Mouse (Mus musculus) retina, postnatal 1 day (tissue): Measurements from ENCODE around the gene Nr1d1.

Source experiments
- DNase-seq: peaks from one replicate; pipeline ENCODE4 v3.0.0-alpha.2; 2012

The Nr1d1 gene

GRCm38 (mm10) chr11:98787691-98788090, 12.6 kb upstream of the Nr1d1 start:
- DNase-seq = no peak

GRCm38 (mm10) chr11:98787229-98787628, 12.1 kb upstream of the Nr1d1 start:
- no peak for DNase-seq

GRCm38 (mm10) chr11:98786359-98787214, 11.5 kb upstream of the Nr1d1 start:
- DNase-seq = peak; percentile 96

DNA sequence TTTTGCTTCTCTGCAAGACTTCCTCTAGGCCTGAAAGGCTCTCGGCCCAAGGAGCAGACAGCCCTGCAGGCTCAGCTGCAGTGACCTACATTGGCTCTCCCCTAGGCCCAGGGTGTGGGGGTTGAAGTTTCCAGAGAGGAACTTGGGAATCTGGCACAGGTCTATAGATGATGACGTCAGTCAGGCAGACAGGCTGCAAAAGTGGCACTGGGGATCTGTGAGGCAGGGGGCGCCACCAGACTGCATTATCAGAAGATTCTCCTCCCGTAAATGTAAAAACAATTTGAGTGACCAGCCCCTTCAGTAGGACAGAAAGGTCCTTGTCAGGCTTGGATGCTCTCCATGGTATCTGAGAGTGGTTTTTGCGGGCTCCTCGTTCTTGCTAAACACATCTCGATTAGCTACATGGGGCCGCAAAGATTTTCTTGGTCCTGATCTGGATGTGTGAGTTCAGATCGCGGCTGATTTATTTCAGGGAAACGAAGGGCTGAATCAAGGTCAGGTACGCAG, 10.7 kb upstream of the Nr1d1 start:
- DNase-seq = peak; percentile 93

DNA sequence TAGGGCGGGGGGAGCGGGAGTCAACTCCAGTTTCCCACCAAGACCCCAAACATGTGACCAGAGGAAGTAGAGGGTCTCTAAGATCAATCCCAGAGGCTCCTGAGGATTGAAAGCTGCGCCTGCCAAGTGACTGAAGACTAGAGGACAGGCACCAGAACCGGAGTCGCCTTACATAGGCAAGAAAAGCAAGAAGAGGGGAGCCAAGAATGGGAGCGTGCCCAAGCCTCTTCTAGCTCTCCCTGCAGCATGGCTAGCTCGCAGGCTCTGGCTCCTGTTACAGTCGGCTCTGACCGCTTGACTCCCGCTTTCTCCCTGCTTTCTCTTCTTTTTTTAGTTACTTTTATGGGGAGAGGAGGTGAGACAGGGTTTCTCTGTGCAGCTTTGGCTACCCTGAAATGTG, 10.1 kb upstream of the Nr1d1 start:
- no peak for DNase-seq

GRCm38 (mm10) chr11:98784139-98784538, 9.0 kb upstream of the Nr1d1 start:
- DNase-seq = no peak

DNA sequence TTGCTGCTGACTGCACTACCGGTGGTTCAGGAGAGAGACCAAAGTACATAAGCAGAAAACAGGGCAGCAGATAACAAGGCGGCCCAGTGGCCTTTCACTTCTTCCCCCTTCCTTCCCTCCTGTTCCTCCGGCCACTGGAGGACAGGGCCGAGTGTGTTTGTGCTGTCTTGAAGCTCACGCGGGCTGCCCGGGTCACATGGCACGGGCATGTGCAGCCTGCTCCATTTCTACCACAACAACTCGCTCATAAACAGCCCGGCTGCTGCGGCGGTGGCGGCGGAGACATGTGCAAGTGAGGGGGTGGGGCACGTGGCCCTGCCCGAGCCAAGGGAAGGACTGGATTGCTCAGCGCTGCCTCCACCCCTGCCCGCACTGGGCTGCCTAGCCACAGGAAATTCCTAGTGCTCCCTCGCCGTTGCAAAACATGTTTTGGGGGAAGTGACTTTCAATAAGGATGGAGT, 8.1 kb upstream of the Nr1d1 start:
- DNase-seq = peak; percentile 95

- DNase-seq = peak; percentile 75
Observed at GRCm38 (mm10) chr11:98782651-98783235, 7.6 kb upstream of the Nr1d1 start.

DNA sequence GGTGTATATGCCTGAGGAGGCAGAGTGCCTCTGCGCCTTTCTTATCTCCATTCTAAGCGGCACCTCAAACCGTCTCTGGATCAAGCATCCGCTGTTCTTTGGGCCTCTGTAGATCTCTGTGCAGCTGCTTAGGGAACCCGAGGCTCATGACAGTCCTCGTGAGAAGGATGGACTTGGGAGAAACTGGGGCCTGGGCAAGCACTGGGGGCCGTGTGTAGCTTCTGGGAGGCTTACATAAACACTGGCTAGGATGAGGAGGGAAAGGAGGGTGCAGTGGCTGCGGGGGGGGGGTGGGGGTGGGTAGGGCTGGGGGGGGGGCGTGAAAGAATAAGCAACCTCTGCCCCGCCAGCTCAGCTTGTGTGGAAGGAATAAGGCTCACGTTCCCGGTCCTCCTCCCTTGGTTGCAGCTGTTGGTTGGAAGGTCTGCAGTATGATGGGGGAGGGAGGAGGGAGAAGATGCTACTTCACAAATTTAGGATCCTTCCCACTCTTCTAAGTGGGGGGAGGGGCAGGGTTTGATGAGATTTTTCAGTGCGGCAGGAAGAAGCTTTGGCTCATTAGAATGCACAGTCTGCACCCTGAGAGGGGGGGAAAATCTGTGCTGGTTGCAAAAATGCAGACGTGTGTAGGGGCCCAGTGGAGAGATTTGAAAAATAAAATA, 6.8 kb upstream of the Nr1d1 start:
- peak; percentile 89 for DNase-seq

DNA sequence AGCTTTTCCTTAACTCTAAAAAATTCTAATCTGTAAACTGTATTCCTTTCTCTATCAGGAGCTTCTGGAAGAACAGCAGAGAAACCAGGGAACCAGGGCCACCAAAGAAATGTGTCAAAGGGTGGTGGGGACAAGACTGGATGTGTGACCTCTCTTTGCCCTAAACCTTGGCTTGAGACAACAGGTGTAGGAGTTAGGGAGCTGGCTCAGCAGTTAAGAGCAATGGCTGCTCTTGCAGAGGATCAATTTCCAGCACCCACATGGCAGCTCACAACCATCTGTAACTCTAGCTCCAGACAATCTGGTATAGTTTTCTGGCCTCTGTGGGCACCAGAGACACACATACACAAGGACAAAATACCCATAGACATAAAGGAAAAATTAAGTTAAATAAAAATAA, 2.8 kb upstream of the Nr1d1 start:
- no peak for DNase-seq

DNA sequence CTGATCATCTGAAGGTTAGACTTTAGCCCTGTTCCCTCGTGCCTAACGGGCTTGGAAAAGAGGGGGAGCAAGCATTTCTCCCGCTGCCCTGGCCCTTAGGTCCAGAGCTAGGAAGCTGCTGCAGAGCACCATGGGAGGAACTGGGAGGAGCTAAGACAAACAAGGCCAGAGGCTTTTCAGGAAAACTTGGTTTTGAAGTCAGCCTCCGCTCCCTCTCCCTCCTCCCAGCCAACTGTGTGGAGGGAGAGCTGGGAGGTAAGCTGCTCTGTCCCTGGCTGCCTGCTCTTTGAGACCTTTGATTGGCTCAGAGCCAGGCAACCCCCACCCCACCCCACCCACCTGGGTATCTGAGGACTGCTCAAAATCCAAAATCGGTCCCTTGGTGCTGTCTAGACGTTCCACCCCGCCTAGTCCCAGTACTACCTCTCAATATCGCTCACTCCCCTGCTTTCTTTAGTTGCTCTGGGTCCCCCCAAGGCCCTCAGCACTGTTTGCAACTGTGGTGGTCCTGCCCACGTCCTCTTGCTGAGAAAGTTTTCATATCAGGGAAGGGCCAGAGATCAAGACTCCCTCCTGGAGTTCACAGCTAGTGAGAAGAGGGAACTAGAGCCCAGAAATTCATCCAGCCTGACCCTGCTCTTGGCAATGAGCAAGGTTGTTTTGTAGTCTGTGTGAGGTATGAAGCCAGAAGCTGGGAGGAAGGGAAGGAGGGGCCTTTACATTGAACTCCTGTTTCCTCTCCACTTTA, 1.9 kb upstream of the Nr1d1 start:
- DNase-seq = peak; percentile 66

- no peak for DNase-seq
Observed at GRCm38 (mm10) chr11:98776052-98776764, 1.1 kb upstream of the Nr1d1 start.

- peak; percentile 98 for DNase-seq
Observed at GRCm38 (mm10) chr11:98775348-98776051, 367 bp upstream of the Nr1d1 start.

GRCm38 (mm10) chr11:98773635-98774295, 1.4 kb downstream of the Nr1d1 start:
- peak; percentile 99 for DNase-seq

DNA sequence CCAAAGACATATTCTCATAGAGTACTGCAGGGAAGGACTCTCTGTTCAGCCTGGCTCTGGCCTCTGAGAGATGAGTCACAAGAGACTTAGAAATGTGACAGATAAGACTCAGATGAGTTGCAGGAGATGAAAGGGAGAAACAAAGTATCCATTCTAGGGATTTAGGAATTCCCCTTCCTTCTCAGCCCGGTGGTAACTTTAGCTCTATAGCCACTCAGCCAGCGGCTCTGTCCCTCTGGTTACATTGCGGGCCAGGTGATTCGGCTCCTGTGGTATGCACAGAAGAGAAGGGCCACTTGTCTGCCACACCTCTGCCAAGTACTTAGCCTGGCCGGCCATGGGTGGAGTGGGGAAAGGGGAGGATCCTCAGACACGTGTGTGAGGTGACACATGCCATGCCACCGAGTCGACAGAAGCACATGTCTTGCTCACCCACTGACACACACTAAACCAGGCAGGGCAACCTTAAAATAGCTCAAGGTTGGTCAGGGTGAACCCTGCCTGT, 2.4 kb downstream of the Nr1d1 start:
- DNase-seq = no peak

DNA sequence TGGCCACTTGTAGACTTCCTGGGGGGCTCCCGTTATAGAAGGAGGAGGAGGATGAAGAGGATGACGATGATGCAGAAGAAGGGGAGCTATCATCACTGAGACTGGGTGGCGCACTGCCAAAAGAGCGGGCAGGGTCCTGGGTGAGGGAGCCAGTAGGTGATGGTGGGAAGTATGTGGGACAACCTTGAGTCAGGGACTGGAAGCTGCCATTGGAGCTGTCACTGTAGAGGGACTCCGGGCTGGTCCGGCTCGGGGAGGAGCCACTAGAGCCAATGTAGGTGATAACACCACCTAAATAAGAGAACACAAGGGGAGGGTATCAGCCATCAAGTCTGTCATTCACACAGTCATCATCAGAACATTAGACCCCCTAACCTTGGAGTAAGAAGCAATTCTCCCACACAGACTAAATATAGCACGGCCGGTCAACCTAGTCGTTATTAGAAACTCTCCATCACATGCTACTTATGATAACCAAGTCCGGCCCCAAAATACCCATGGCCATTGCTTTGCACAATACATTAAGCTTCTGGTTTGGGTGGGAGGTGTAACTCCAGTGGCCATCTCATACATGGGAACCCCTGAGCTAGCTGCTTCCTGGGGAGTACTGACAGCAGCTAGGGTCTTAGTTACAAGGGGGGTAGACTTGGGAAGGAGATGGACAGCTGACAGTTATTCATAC, 3.1 kb downstream of the Nr1d1 start:
- no peak for DNase-seq

DNA sequence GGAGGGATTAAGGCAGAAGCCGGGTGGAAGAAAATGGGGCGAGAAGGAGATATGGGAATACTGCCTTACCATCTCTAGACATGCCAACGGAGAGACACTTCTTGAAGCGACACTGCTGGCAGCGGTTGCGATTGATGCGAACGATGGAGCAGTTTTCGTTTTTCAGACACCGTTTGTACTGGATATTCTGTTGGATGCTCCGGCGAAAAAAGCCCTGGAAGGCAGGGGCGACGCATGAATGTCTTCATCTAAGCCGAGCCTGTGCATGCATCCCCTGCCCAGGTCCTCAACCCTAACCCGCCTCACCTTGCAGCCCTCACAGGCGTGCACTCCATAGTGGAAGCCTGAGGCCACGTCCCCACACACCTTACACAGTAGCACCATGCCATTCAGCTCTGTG, 4.0 kb downstream of the Nr1d1 start:
- DNase-seq = no peak

DNA sequence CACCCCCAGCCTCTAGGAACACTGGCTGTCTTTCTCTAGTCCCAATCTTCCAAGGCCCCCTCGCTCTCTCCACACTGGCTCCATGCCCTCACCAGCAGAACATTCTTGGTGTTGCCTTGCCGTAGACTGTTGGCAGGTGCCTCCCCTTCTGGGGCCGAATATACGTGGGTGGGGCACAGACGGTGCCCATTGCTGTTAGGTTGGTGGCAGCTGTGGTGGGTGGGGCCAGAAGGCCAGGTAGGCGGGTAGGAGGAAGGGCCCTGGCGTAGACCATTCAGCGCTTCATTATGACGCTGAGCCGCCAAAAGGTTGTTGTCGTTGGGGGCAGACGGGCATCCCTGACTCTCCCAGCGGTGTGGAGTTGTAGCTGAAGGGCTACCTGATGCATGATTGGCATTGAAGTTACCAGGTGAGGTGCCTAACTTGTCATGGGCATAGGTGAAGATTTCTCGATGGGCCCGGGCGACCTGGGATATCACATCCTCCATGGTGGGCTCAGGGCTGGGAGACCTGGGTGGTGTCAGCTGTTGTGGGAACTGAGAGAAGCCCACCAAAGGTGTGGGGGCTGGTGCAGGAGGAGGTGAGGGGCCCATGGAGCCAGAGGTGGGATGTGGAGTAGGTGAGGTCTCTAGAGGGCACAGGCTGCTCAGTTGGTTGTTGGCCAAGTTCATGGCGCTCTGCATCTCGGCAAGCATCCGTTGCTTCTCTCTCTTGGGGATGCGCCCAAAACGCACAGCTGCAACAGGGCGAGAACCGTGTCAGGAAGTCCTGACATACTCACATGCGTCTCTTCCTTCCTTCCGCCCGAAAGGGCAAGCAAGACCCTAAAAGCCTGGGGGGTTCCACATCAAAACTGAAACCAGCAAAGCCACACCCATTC, 4.8 kb downstream of the Nr1d1 start:
- no peak for DNase-seq
